Mouse (Mus musculus) G1E (cell line): ENCODE data around the gene Dach1. TPM values are rescaled to one million over a fixed set of nuclear protein-coding genes. Genes with fewer than 3 reads are reported as not detected.

Experiments used
- ATAC-seq: 2 replicates; pipeline ENCODE4 v1.8.0; 2016; ENCODE audit warnings: mild to moderate bottlenecking; ENCODE audit not compliant: insufficient number of reproducible peaks, poor library complexity, low FRiP score, severe bottlenecking; ENCODE audit errors: extremely low read depth
- DNase-seq: peaks from one replicate; pipeline ENCODE4 v3.0.0; 2012; ENCODE audit warnings: low spot score
- H3K27me3 ChIP-seq: 2 replicates; pipeline ENCODE4 v1.6.1; 2012; ENCODE audit warnings: mild to moderate bottlenecking, low read length, inconsistent platforms; ENCODE audit not compliant: insufficient read depth
- H3K36me3 ChIP-seq: replicated peaks from 2 replicates; pipeline ENCODE3; 2012; ENCODE audit warnings: mild to moderate bottlenecking, inconsistent platforms
- H3K4me1 ChIP-seq: 2 replicates; pipeline ENCODE4 v1.6.1; 2012; ENCODE audit warnings: low read depth, low read length, inconsistent platforms, mixed read lengths; ENCODE audit not compliant: insufficient read depth
- H3K4me3 ChIP-seq: 2 replicates; pipeline ENCODE4 v1.5.1; 2012; ENCODE audit warnings: low read depth, mild to moderate bottlenecking, inconsistent platforms, low read length, moderate library complexity, mixed read lengths
- H3K9me3 ChIP-seq: replicated peaks from 2 replicates; pipeline ENCODE4 v1.6.1; 2012; ENCODE audit warnings: inconsistent platforms
- CTCF ChIP-seq: IDR thresholded peaks from 2 replicates; pipeline ENCODE4 v1.5.1; 2012; ENCODE audit warnings: low read depth, low read length, inconsistent platforms, mixed read lengths
- GATA1 ChIP-seq: IDR thresholded peaks from 2 replicates; pipeline ENCODE4 v1.6.1; 2012; ENCODE audit warnings: borderline replicate concordance, low read length, inconsistent platforms, mixed read lengths
- GATA2 ChIP-seq: IDR thresholded peaks from 2 replicates; pipeline ENCODE4 v1.6.1; 2012; ENCODE audit warnings: low read depth, low read length, inconsistent platforms, borderline replicate concordance
- POLR2AphosphoS5 ChIP-seq: IDR thresholded peaks from 2 replicates; pipeline ENCODE4 v1.6.1; 2012; ENCODE audit warnings: low read depth, low read length, inconsistent platforms; ENCODE audit not compliant: insufficient replicate concordance
- TAL1 ChIP-seq: conservative IDR thresholded peaks from 2 replicates; pipeline ENCODE4 v1.6.1; 2012; ENCODE audit warnings: low read depth, low read length, inconsistent platforms, mixed read lengths
- polyA plus RNA-seq: library from polyadenylated mRNA; stranded (reverse); fragments of >175 nt; gene quantifications from 2 replicates; pipeline ENCODE4 v1.2.3, GENCODE M21; 2012
- total RNA-seq, 2 experiments: library from RNA; stranded (forward) in 1 of 2; stranded (reverse) in 1 of 2; fragments of 200-1000 nt in 1 of 2; fragments of >200 nt in 1 of 2; fragmentation: Nextera tagmentation in 1 of 2; gene quantifications; 2 replicates each; pipeline ENCODE4 v1.2.3; 2014 to 2017

The Dach1 gene
- total and polyA plus RNA-seq, 3 experiments: 0.05 TPM; not detected in 2

DNA sequence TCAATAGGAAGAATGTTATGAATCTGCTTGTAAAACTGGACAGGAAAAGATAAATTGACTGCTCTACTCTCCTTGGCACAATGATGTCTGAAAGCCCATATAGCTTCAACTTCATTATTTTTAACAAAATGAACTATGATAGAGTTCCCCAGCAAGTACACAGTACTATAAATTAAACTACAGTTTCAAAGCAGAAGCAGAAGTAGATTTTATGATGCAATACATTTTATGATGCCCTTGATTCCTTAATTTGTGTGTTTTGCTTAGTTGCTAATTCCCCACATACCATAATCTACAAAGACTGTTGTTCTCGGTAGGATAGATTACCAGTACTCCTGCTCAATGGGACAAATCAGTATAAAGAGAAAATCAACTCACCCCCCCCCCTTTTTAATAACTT lies 52.9 kb downstream of the Dach1 start:
- TF ChIP-seq GATA2 (no peak), TAL1 (no peak), POLR2AphosphoS5 (no peak), CTCF (no peak)
- Histone ChIP-seq H3K9me3 (0 out of 2 replicates have a peak, but pooled peaks cover 3% of the 10 kb centered on the region), H3K4me1 (no peaks in the 10 kb centered on the region), H3K4me3 (no peak overlapping the region), H3K36me3 (no peaks in the 10 kb centered on the region), H3K27me3 (no peaks in the 10 kb centered on the region)
- no peak for ATAC-seq
- no peak for DNase-seq

DNA sequence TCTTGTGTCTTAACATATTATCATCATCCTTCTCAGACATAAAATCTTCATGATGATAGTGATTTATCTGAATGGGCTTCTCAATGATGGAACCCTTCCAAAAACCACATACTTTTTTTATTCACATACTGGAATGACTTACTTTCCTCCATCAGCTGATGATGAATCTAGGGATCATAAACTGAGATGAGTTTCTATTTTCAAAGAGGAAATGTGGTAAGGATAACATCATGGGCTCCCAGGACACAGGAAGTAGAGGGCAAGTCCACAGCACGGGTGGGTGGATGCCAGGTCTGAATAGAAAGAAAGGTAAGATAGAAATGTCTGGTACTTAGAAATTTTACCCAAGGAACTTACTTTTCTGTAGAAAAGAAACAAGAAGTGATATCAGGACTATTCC lies 56.5 kb downstream of the Dach1 start:
- no peaks in the 10 kb centered on the region for H3K27me3 ChIP-seq
- no peak overlapping the region for H3K4me3 ChIP-seq
- ATAC-seq: no peak
- TF ChIP-seq POLR2AphosphoS5 (no peak), GATA1 (no peak), GATA2 (no peak), TAL1 (no peak), CTCF (no peak)
- DNase-seq: no peak
- H3K36me3 ChIP-seq: no peaks in the 10 kb centered on the region
- H3K9me3 ChIP-seq: no peaks in the 10 kb centered on the region
- no peaks in the 10 kb centered on the region for H3K4me1 ChIP-seq

DNA sequence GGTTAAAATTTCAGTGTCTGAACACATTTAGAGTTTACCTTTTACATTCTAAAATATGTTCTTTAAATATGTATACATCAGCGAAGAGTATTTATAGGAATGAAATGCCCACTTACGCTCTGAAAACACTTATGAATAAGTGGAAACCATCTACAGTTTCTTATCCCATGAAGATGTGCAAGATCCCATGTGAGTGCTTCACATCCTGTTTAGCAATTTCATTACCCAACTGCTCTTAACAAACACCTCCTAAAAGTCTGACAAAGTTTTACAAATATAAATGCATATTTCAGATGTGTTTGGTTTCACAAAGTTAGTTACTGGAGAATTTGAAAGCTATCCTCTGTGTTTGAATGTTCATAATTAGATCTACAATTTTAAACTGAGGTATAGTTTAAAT lies 59.6 kb downstream of the Dach1 start:
- no peak for TF ChIP-seq GATA1
- TF ChIP-seq CTCF: no peak
- TF ChIP-seq GATA2: no peak
- no peak for TF ChIP-seq TAL1
- TF ChIP-seq POLR2AphosphoS5: no peak
- ATAC-seq (no peak), DNase-seq (no peak)
- Histone ChIP-seq H3K36me3 (no peaks in the 10 kb centered on the region), H3K9me3 (no peaks in the 10 kb centered on the region; the same call in 1 of the 2 replicates), H3K4me1 (no peaks in the 10 kb centered on the region), H3K4me3 (no peak overlapping the region), H3K27me3 (no peaks in the 10 kb centered on the region)

DNA sequence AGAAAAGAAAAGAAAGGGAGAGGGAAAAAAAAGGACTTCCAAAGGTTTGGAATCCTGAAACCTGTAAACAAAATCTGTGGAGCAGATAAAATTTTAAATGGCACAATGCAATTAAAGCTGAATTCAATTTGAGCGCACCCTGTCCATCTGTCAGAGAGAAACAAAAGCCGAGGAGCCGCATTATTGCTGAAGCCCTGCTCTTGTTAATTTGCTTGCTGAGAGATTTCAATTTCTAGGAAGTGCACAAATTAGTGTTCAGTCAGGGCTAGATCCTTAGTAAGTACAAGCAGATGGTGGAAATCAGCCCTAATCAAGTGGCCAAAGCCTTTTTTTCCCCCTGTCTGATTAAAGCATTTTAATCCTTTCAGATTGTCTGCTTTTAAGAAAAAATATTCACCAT lies 60.8 kb downstream of the Dach1 start:
- Histone ChIP-seq H3K4me3 (no peak overlapping the region), H3K9me3 (no peaks in the 10 kb centered on the region; the same call in 1 of the 2 replicates), H3K36me3 (no peaks in the 10 kb centered on the region), H3K27me3 (no peaks in the 10 kb centered on the region), H3K4me1 (no peaks in the 10 kb centered on the region)
- DNase-seq (no peak), ATAC-seq (no peak)
- TF ChIP-seq TAL1 (no peak), GATA1 (no peak), CTCF (no peak), POLR2AphosphoS5 (no peak), GATA2 (no peak)

DNA sequence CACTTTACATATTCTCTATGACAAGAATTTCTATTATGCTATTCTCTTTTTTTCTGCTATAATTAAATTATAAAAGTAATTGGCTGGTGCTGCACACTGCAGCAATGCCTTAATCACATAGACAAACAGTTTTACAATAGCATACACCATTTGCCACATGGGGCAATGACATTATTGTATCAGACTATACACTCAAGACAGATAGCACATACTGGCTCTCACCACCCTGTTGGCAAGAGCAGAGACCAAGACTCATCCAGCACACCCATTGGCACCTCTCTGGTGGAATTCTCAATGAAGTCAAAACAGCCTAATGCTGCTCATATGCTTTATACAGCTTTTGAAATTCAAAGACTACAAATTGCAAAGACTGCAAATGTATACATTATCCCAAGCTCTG lies 63.4 kb downstream of the Dach1 start:
- no peaks in the 10 kb centered on the region; the same call in 1 of the 2 replicates for H3K9me3 ChIP-seq
- no peaks in the 10 kb centered on the region for H3K27me3 ChIP-seq
- H3K4me3 ChIP-seq: no peak overlapping the region
- no peak for ATAC-seq
- H3K36me3 ChIP-seq: no peaks in the 10 kb centered on the region
- no peaks in the 10 kb centered on the region for H3K4me1 ChIP-seq
- no peak for DNase-seq
- TF ChIP-seq CTCF (no peak), TAL1 (no peak), GATA1 (no peak), GATA2 (no peak), POLR2AphosphoS5 (no peak)

DNA sequence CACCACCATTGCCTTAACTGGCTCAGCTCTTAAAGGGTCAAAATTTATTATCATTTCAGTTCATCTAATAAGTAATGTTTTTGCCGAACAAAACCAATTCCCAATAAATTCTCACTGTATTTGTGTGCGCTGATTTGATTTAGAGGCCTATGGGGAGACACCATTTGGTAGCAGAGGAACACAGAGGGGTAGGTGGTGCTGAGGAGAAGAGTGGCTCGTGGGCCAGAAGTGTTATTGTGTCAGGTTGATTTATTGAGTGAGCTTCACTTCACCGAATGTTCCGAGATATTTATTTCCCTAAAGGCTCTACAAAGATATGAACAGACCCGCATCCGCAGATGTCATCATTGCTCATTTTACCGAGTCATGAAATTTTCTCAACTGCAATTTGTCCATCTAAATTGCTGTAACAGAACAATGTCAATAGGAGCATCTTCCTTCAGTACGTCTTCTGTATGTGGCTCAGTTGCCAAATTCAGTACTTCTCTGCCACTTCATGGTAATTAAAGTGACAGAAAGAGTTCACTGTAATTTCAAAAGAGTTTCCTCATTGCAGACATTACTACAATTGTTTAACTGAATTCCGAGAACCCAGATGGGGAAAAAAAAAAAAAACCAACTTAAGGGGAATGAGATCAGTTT lies 65.1 kb downstream of the Dach1 start:
- Histone ChIP-seq H3K36me3 (no peaks in the 10 kb centered on the region), H3K4me1 (no peaks in the 10 kb centered on the region), H3K27me3 (no peaks in the 10 kb centered on the region), H3K4me3 (no peak overlapping the region), H3K9me3 (no peaks in the 10 kb centered on the region; the same call in 1 of the 2 replicates)
- no peak for ATAC-seq
- TF ChIP-seq GATA1: no peak
- no peak for TF ChIP-seq TAL1
- no peak for TF ChIP-seq GATA2
- no peak for TF ChIP-seq CTCF
- no peak for TF ChIP-seq POLR2AphosphoS5
- DNase-seq: no peak

DNA sequence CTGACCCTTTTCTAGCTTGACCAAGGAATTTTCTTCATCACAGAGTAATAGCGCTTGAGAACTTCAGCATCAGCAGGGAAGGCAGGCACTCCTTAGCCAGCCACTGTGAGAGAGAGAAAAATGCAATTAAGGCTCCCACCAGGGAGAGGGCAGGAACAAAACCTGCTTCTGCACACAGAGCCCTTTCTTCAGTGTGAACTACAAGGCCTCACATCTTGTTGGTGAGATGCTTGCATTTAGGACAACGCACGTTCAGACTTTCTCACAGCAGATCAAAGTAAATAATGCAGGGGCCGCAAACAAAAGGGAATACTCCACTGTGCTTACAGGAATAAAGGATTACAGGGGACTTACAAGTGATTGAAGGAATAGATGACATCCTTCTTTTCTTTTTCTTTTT lies 74.3 kb downstream of the Dach1 start:
- no peaks in the 10 kb centered on the region for H3K36me3 ChIP-seq
- TF ChIP-seq POLR2AphosphoS5 (no peak), GATA2 (no peak), GATA1 (no peak), TAL1 (no peak), CTCF (no peak)
- H3K4me3 ChIP-seq: no peak overlapping the region
- H3K4me1 ChIP-seq: no peaks in the 10 kb centered on the region
- no peak for DNase-seq
- no peak for ATAC-seq
- H3K9me3 ChIP-seq: peaks cover 13% of the 10 kb centered on the region
- no peaks in the 10 kb centered on the region for H3K27me3 ChIP-seq
